Mouse (Mus musculus) heart, embryonic 11.5 days (tissue): ENCODE measurements at regions not wholly inside any gene's neighbourhood (a gene's known extent, or its start where the extent isn't known, plus 50 kb on each side); places are given as distances from the start of the nearest gene placed in this dataset.

Experiments used
- ATAC-seq: fragments of 200-750 bp; cut with Nextera tagmentation; replicated peaks from 2 replicates; pipeline ENCODE4 v1.8.0; 2017; ENCODE audit warnings: moderate library complexity; ENCODE audit not compliant: insufficient number of reproducible peaks, low FRiP score, low TSS enrichment
- H3K27ac ChIP-seq: fragments of 300-500 bp; sonication (generic); 2 replicates; pipeline ENCODE4 v1.5.1; 2014; ENCODE audit warnings: mild to moderate bottlenecking, low read depth, low read length
- H3K27me3 ChIP-seq: fragments of 300-500 bp; sonication (generic); 2 replicates; pipeline ENCODE4 v1.6.1; 2014; ENCODE audit warnings: mild to moderate bottlenecking, low read length, mixed read lengths; ENCODE audit not compliant: control insufficient read depth, insufficient read depth
- H3K36me3 ChIP-seq: fragments of 300-500 bp; sonication (generic); 2 replicates; pipeline ENCODE4 v1.6.1; 2014; ENCODE audit warnings: mild to moderate bottlenecking, low read length, moderate library complexity, mixed read lengths; ENCODE audit not compliant: control insufficient read depth, insufficient read depth
- H3K4me1 ChIP-seq: fragments of 300-500 bp; sonication (generic); 2 replicates; pipeline ENCODE4 v1.6.1; 2014; ENCODE audit warnings: low read length; ENCODE audit not compliant: control insufficient read depth, insufficient read depth
- H3K4me2 ChIP-seq: fragments of 300-500 bp; sonication (generic); 2 replicates; pipeline ENCODE4 v1.6.1; 2014; ENCODE audit warnings: mild to moderate bottlenecking, moderate library complexity
- H3K4me3 ChIP-seq: fragments of 300-500 bp; sonication (generic); 2 replicates; pipeline ENCODE4 v1.5.1; 2014; ENCODE audit warnings: low read depth, low read length
- H3K9ac ChIP-seq: fragments of 300-500 bp; sonication (generic); 2 replicates; pipeline ENCODE4 v1.6.1; 2014; ENCODE audit warnings: mild to moderate bottlenecking, low read depth, low read length, moderate library complexity
- H3K9me3 ChIP-seq: fragments of 300-500 bp; sonication (generic); replicated peaks from 2 replicates; pipeline ENCODE4 v1.6.1; 2016; ENCODE audit warnings: low read length; ENCODE audit not compliant: control insufficient read depth
- WGBS: fragments of 180-500 bp; shearing (Covaris S2); extraction: QIAGEN DNeasy Blood & Tissue Kit; methylation state at CpG from one replicate; pipeline ENCODE4 v1.1.7; 2014; ENCODE audit not compliant: insufficient replicate concordance; 5-methylcytosine and 5-hydroxymethylcytosine counted together

DNA sequence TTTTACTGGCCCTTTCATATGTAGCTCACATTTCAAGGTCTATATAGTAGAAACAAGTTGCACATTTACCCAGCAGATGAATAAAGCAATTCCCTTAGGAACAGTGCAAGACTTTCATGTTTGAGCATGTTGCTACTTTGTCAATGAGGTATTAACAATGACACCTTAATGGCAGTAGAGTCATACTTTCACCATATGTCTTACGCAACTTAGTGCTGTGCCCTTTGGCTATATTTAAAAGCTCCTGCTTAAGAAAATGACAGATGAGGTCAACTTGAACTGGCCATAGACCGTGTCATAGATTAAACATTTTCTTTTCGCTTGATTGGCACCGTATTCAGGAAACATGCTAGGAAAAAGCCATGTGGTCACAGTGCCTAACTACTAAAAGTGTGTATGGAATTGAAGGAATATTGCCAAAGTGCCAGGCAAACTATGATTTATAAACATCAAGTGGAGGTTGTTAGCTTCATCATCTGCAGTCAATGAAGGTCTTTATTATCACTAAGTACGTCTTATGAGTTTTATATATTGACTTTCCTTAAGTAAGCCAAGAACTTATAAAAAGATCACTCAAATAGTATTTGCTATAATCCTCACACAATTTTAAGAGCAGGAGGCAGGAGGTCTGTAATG lies 200.5 kb upstream of the Zic1 start:
- no peak for ATAC-seq
- Histone ChIP-seq H3K27ac (no peak overlapping the region), H3K4me3 (no peak overlapping the region), H3K27me3 (no peaks in the 10 kb centered on the region), H3K4me1 (no peaks in the 10 kb centered on the region), H3K36me3 (no peaks in the 10 kb centered on the region), H3K9me3 (no peaks in the 10 kb centered on the region), H3K4me2 (no peak overlapping the region), H3K9ac (no peak overlapping the region)
- WGBS = 83% methylated on average over 5 of the region's 5 CpGs

DNA sequence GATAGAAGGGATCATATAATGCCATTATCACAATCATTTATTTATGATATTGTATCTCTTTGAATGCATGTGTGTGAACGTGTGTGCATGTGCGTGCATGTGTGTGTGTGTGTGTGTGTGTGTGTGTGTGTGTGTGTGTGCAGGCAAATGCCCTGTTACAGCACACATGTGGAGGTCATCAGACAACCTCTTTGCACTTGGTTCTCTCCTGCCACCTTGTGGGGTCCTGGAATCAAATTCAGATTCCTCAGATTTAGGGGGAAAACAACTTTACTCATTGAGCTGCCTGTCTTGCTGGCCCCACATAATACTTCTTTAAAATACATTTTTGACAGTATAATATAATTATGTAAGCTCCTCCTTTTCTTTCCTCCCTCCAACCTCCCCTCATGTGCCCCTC lies 195.7 kb upstream of the Zic1 start:
- no peak overlapping the region for H3K9ac ChIP-seq
- H3K4me1 ChIP-seq = no peaks in the 10 kb centered on the region
- no peaks in the 10 kb centered on the region for H3K9me3 ChIP-seq
- H3K27me3 ChIP-seq = no peaks in the 10 kb centered on the region
- H3K4me3 ChIP-seq = no peak overlapping the region
- WGBS = 45% methylated on average over 2 of the region's 2 CpGs
- H3K27ac ChIP-seq = no peak overlapping the region
- ATAC-seq = no peak
- no peak overlapping the region for H3K4me2 ChIP-seq
- H3K36me3 ChIP-seq = no peaks in the 10 kb centered on the region

DNA sequence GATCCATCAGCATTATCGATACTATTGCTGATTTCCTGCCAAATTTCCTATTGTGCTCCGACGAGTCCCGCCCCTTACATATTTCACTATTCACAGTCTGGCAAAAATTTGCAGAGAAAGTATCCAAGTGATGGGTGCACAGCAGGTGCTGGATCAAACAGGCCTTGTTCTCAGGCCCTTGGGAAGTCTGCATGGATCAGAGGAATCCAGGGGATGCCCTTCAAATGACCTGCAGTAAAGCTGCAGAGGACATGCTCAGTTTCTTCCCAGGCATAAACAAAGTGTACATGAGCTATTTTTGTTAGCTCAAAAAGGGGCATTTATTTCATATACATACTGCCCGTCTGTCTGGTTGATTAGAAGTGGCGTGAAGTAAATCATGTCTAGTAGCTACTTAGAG lies 194.2 kb upstream of the Zic1 start:
- Histone ChIP-seq H3K4me3 (no peak overlapping the region), H3K27ac (no peak overlapping the region), H3K27me3 (no peaks in the 10 kb centered on the region), H3K9me3 (no peaks in the 10 kb centered on the region), H3K36me3 (no peaks in the 10 kb centered on the region), H3K4me2 (no peak overlapping the region), H3K4me1 (no peaks in the 10 kb centered on the region), H3K9ac (no peak overlapping the region)
- no peak for ATAC-seq
- WGBS = 66% methylated on average over 6 of the region's 6 CpGs

DNA sequence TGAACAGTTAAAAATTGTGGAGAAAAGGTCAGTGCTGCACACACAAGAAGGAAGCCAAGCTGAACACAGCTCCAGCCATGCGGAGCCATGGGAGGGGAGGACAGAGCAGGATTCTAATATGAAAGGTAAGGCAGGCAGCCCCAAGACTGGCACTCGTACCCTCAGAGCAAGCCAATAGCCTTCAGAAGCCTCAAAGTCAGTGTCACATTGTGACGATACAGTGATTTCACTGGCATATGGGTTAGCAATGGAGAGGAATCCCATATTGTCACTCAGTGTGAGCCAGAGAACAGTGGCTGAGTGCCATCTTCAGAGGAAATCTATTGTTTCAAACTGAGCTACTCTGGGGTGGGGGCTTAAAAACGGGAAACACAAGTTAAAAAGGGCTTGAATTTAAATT lies 181.4 kb upstream of the Zic1 start:
- Histone ChIP-seq H3K27me3 (no peaks in the 10 kb centered on the region), H3K9me3 (no peaks in the 10 kb centered on the region), H3K4me3 (no peak overlapping the region), H3K9ac (no peak overlapping the region), H3K36me3 (no peaks in the 10 kb centered on the region), H3K4me2 (no peak overlapping the region), H3K27ac (no peak overlapping the region), H3K4me1 (no peaks in the 10 kb centered on the region)
- WGBS = 66% methylated on average over 4 of the region's 4 CpGs
- ATAC-seq = no peak

DNA sequence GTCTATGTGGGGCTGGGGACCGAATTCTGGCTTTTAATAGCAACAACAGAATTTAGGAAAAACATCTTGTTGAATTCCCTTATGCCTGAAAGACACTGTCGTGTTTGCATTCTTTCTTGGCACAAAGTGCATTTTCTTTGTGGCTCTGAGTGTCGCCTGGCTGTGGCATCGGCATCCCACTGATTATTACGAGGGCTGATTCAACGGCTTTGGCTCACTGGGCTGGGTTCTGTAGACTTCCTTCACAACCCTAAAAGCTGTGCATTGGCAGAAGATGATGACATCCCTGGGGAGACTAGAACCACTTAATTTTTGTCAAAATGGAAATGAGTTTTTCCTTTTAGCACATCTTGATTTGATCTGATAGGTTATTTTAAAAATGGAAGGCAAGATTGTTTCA lies 179.8 kb upstream of the Zic1 start:
- WGBS = 63% methylated on average over 6 of the region's 6 CpGs
- no peak overlapping the region for H3K27ac ChIP-seq
- ATAC-seq = no peak

DNA sequence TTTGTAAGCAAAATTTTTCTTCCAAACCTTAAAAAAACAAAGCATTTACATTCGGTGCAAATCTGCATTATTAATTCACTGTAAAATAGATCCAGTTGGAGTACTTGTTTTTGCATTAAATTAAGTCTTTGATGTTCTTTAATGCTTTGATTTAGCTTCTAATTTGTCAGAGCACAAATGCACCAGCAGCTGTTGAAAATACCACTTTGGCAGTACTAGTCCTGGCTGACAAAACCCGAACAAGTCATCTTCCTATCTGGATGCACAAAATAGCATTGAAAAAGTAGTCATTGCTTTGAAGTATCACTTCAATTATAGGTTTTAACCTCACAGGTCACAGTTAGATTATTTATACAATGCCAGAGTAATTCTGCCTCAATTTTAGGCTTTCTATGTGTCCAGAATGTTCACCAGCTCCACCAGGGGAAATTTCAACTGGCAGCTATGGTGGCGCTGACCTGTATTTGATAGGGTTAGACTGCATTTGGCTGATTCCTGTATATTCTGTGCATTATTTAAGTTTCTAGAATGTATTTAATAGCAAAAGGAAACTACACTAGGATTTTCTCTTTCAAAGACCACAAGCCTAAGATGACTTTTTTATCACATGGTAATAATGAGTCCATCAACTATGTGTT lies 163.3 kb upstream of the Zic1 start:
- ATAC-seq = no peak
- Histone ChIP-seq H3K27ac (no peak overlapping the region), H3K9me3 (no peaks in the 10 kb centered on the region), H3K4me2 (no peak overlapping the region), H3K9ac (no peak overlapping the region), H3K36me3 (no peaks in the 10 kb centered on the region), H3K27me3 (no peaks in the 10 kb centered on the region), H3K4me1 (no peaks in the 10 kb centered on the region), H3K4me3 (no peak overlapping the region)
- 72% methylated on average over 3 of the region's 3 CpGs for whole genome bisulfite sequencing

More for the DNA sequence above, 179.8 kb upstream of the Zic1 start:
- no peaks in the 10 kb centered on the region for H3K9me3 ChIP-seq
- no peak overlapping the region for H3K4me2 ChIP-seq
- no peaks in the 10 kb centered on the region for H3K27me3 ChIP-seq
- H3K36me3 ChIP-seq = no peaks in the 10 kb centered on the region
- no peak overlapping the region for H3K9ac ChIP-seq
- no peaks in the 10 kb centered on the region for H3K4me1 ChIP-seq
- H3K4me3 ChIP-seq = no peak overlapping the region

DNA sequence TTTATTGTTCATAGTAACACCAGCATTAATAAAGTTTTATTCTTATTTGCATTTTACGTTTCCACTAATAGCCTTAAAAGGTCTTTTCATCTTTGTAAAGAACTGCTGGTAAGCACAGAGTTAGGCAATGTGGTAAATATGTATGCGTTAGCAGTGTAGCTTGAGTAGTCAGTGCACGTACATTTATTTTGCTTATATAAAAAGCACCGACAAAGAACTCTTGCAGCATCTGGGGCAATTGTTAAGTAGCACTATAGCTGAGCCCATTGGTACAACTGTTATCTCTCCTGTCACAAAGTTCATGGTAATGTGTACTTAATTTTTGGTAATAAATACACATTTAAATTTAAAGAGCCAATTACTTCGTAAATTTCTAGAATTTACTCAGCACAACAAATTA lies 162.8 kb upstream of the Zic1 start:
- Histone ChIP-seq H3K4me2 (no peak overlapping the region), H3K9ac (no peak overlapping the region), H3K27ac (no peak overlapping the region), H3K36me3 (no peaks in the 10 kb centered on the region), H3K27me3 (no peaks in the 10 kb centered on the region), H3K4me1 (no peaks in the 10 kb centered on the region), H3K9me3 (no peaks in the 10 kb centered on the region), H3K4me3 (no peak overlapping the region)
- ATAC-seq = no peak
- WGBS = 77% methylated on average over 5 of the region's 5 CpGs

DNA sequence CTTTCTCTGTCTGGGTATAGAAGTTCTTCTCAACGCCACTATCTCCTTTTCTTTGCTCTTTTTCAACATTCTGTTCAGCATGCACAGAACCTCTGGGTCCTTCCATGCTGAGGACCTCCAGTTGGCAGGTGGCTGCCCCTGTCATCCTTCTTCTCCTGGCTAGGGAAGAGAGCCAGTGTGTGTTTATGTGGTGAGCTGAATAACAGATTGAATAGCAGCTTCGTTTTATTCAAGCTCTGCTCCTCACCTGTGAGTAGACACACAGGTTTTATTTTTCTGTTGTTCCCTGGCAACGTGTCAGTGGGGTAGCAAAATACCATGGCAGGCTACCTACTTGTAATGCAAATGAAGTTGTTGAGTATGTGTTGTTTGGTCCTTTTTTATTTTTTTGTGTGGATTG lies 154.9 kb upstream of the Zic1 start:
- Histone ChIP-seq H3K9ac (no peak overlapping the region), H3K9me3 (no peaks in the 10 kb centered on the region), H3K27me3 (no peaks in the 10 kb centered on the region), H3K4me1 (no peaks in the 10 kb centered on the region), H3K4me3 (no peak overlapping the region), H3K36me3 (no peaks in the 10 kb centered on the region), H3K27ac (no peak overlapping the region), H3K4me2 (no peak overlapping the region)
- ATAC-seq = no peak
- 41% methylated on average over 3 of the region's 3 CpGs for WGBS

DNA sequence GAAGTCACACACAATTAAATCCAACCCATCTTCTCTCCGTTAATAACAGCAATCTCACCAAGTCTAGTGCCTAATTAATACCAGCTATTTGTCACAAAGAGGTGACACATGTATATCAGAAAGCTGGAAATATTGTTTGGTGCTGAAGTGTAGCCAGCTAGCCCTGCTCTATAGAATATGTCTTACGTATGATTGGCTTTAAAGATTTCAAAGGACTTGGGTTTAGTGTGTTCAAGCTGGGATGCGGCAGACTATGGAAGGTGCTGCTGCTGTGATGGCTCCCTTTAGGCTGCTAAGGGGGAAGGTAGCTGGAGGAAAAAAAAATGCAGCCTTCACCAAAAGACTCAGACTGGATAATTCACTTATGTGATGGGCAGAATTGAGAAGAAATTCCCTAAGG lies 144.1 kb upstream of the Zic1 start:
- Histone ChIP-seq H3K4me3 (no peak overlapping the region), H3K9me3 (no peaks in the 10 kb centered on the region; the same call in 1 of the 2 replicates), H3K27me3 (no peaks in the 10 kb centered on the region), H3K36me3 (no peaks in the 10 kb centered on the region), H3K27ac (no peak overlapping the region), H3K9ac (no peak overlapping the region), H3K4me2 (no peak overlapping the region), H3K4me1 (no peaks in the 10 kb centered on the region)
- 79% methylated on average over 3 of the region's 3 CpGs for WGBS
- ATAC-seq = no peak
